Mouse (Mus musculus) spleen, adult 2 months (tissue): ENCODE measurements around the gene Sod1.

Source experiments
- CTCF ChIP-seq: fragments of 200-500 bp; IDR thresholded peaks from 2 replicates; pipeline ENCODE4 v1.5.1; 2011; ENCODE audit warnings: mild to moderate bottlenecking, inconsistent platforms; ENCODE audit not compliant: insufficient read depth, insufficient read length, insufficient replicate concordance; ENCODE audit errors: extremely low read depth
- POLR2A ChIP-seq: fragments of 200-500 bp; IDR thresholded peaks from 2 replicates; pipeline ENCODE4 v1.6.1; 2011; ENCODE audit warnings: low read depth, low read length, inconsistent platforms

DNA sequence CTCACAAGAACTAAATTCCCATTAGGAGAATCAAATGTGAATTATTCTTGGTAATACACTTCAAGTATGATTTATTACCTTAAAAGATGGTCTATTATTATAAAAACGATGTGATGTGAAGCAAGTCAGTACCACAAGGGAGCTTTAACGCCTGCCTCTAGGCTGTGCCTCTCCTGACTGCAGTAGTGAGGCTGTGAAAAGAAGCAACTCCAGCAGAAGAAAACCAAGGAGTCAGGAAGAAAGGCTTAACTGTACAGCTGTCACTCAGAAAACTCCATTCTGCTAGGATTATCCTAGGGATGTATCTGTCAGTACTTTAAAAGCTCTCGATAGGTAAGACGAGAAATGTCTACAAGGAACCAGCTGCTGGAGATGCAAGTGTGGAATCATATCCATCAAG lies 21.3 kb downstream of the Sod1 start:
- no peak for TF ChIP-seq CTCF
- TF ChIP-seq POLR2A = no peak
